14 mouse cellular contexts compared by ENCODE assay signal in genomic region chr4:123927961-123928360, GRCm38 (mm10). TPM values are rescaled to one million over a fixed set of nuclear protein-coding genes. Genes with fewer than 3 reads are reported as not detected.
DNase-seq lines count a peak whose midpoint lies in the region; ATAC-seq and TF ChIP-seq lines count a peak whose summit lies in the region.
"Had no signal": no experiment of that assay in that cellular context is flagged by ENCODE, and none has a peak within 500 bp of the region (broad histone marks: within the 10 kb centered on the region; RNA-seq: fewer than 3 reads in every experiment).

No protein-coding gene starts in this region.

- H3K4me2 ChIP-seq in intestine, postnatal 0 days (replicated peaks; ENCODE audit: low read depth): no peak overlapping the region
- H3K4me2 ChIP-seq: hindbrain, embryonic 15.5 days had no signal

- TF ChIP-seq CTCF in intestine, postnatal 0 days (IDR thresholded peaks at IDR 0.05; ENCODE audit: low read depth): no peak

- no peaks in the 10 kb centered on the region for H3K4me1 ChIP-seq in intestine, postnatal 0 days (replicated peaks; ENCODE audit: control insufficient read depth, insufficient read depth, low read length)
- no peaks in the 10 kb centered on the region for H3K4me1 ChIP-seq in hindbrain, embryonic 10.5 days (replicated peaks)
- H3K4me1 ChIP-seq: hindbrain, embryonic 15.5 days had no signal

- H3K27ac ChIP-seq in intestine, postnatal 0 days (ENCODE audit: low read depth, low read length): no peak overlapping the region
- no peak overlapping the region for H3K27ac ChIP-seq in hindbrain, embryonic 10.5 days
- H3K27ac ChIP-seq: hindbrain, embryonic 15.5 days had no signal

- peak; percentile 62 for DNase-seq in layer of hippocampus, adult 9-11 months
- DNase-seq in layer of hippocampus, postnatal 25 days (ENCODE audit: extremely low spot score in 1 of 2, low spot score in 1 of 2): no peak
- DNase-seq in R1 (ENCODE audit: low read depth, low spot score): peak; percentile 22
- peak; percentile 17 to 42 for DNase-seq in monocyte, adult 2 months (ENCODE audit: low read depth in 1 of 2, low spot score in 2 of 2)
- DNase-seq in hindbrain, embryonic 10.5 days (ENCODE audit: low spot score): no peak
- DNase-seq in urinary bladder, postnatal 36 days (ENCODE audit: low spot score in 2 of 2): no peak
- DNase-seq: cerebellum, postnatal 25 days; layer of hippocampus, postnatal 36 days had no signal

- no peak overlapping the region for H3K9ac ChIP-seq in intestine, postnatal 0 days (ENCODE audit: low read depth, low read length)
- H3K9ac ChIP-seq: hindbrain, embryonic 15.5 days had no signal

- H3K9me3 ChIP-seq in intestine, postnatal 0 days (ENCODE audit: control insufficient read depth): no peaks in the 10 kb centered on the region
- no peaks in the 10 kb centered on the region for H3K9me3 ChIP-seq in hindbrain, embryonic 10.5 days
- H3K9me3 ChIP-seq: hindbrain, embryonic 15.5 days had no signal

- no peak overlapping the region for H3K4me3 ChIP-seq in intestine, postnatal 0 days (ENCODE audit: low read depth, low read length)
- no peak overlapping the region for H3K4me3 ChIP-seq in hindbrain, embryonic 10.5 days
- H3K4me3 ChIP-seq: hindbrain, embryonic 15.5 days had no signal

- peaks cover 74% of the 10 kb centered on the region for H3K36me3 ChIP-seq in intestine, postnatal 0 days (ENCODE audit: control insufficient read depth, insufficient read depth)
- peaks cover 98% of the 10 kb centered on the region for H3K36me3 ChIP-seq in hindbrain, embryonic 10.5 days

- no peaks in the 10 kb centered on the region for H3K27me3 ChIP-seq in intestine, postnatal 0 days (replicated peaks; ENCODE audit: control insufficient read depth, insufficient read depth, low read length)
- H3K27me3 ChIP-seq in hindbrain, embryonic 10.5 days (ENCODE audit: insufficient read depth, poor library complexity, severe bottlenecking): no peaks in the 10 kb centered on the region
- H3K27me3 ChIP-seq: hindbrain, embryonic 15.5 days had no signal

- ATAC-seq in intestine, postnatal 0 days: peak; percentile 59; the same call in 1 of the 2 replicates

RNA-seq across cellular contexts. Expression of gene 4930535I16Rik, which starts 10.1 kb away (rescaled TPM):
- total RNA-seq in layer of hippocampus, postnatal 25 days (2021): not detected
- not detected in 2 replicates for polyA plus RNA-seq in intestine, postnatal 0 days (2015; fragmentation: Nextera tagmentation; extraction: Ambion mirVana)
- not detected in 2 replicates for polyA plus RNA-seq in hindbrain, embryonic 10.5 days (2016; fragmentation: Nextera tagmentation; extraction: Ambion mirVana)
- total RNA-seq: gastrocnemius, adult 18-20 months; layer of hippocampus, postnatal 36 days had no signal
- polyA plus RNA-seq: brain, embryonic 14.5 days; hindbrain, embryonic 15.5 days; lung, embryonic 16.5 days; neural tube, embryonic 11.5 days had no signal

RNA-seq across cellular contexts. Expression of gene Rragc, which starts 10.7 kb away (rescaled TPM):
- 10 to 100 TPM; 47.9 to 59.4 TPM for total RNA-seq in layer of hippocampus, postnatal 25 days (2021)
- 49.5 and 54.1 TPM in 2 replicates for polyA plus RNA-seq in intestine, postnatal 0 days (2015; fragmentation: Nextera tagmentation; extraction: Ambion mirVana)
- polyA plus RNA-seq in hindbrain, embryonic 10.5 days (2016; fragmentation: Nextera tagmentation; extraction: Ambion mirVana): 40.6 and 47.1 TPM in 2 replicates

RNA-seq across cellular contexts. Expression of gene Mycbp, which starts 23.3 kb away (rescaled TPM):
- total RNA-seq in layer of hippocampus, postnatal 25 days (2021): 10 to 100 TPM; 12.5 to 13.5 TPM
- 81.1 and 82.5 TPM in 2 replicates for polyA plus RNA-seq in intestine, postnatal 0 days (2015; fragmentation: Nextera tagmentation; extraction: Ambion mirVana)
- polyA plus RNA-seq in hindbrain, embryonic 10.5 days (2016; fragmentation: Nextera tagmentation; extraction: Ambion mirVana): 56.1 and 72.2 TPM in 2 replicates

Comparison
In these comparisons a context has a peak if more than half of its experiments do, and no peak if none do; other contexts are left out.
1. DNase-seq: peak in layer of hippocampus, adult 9-11 months (single experiment), R1 (single experiment) and monocyte, adult 2 months (2 of 2); none in layer of hippocampus, postnatal 25 days (0 of 2), hindbrain, embryonic 10.5 days (single experiment) and urinary bladder, postnatal 36 days (0 of 2).